Mouse (Mus musculus) liver, embryonic 11.5 days (tissue): ENCODE results near the gene Pde8b. TPM values are rescaled to one million over a fixed set of nuclear protein-coding genes. Genes with fewer than 3 reads are reported as not detected.
A peak's percentile ranks its signal among the peaks of the same experiment; 100 is the strongest.

Experiments used
- ATAC-seq: fragments of 200-750 bp; cut with Nextera tagmentation; replicated peaks from 2 replicates; pipeline ENCODE4 v1.8.0; 2017; ENCODE audit warnings: moderate number of reproducible peaks, mild to moderate bottlenecking, moderate TSS enrichment, moderate library complexity; ENCODE audit not compliant: low FRiP score
- DNase-seq: peaks from one replicate; pipeline ENCODE4 v3.0.0-alpha.2; 2017; ENCODE audit warnings: low spot score
- H3K27ac ChIP-seq: fragments of 300-500 bp; sonication (generic); 2 replicates; pipeline ENCODE4 v1.5.1; 2014; ENCODE audit warnings: mild to moderate bottlenecking, low read depth, low read length, control low read depth
- H3K27me3 ChIP-seq: fragments of 300-500 bp; sonication (generic); replicated peaks from 2 replicates; pipeline ENCODE4 v1.6.1; 2014; ENCODE audit warnings: low read length, mixed read lengths; ENCODE audit not compliant: control insufficient read depth, insufficient read depth
- H3K36me3 ChIP-seq: fragments of 300-500 bp; sonication (generic); 2 replicates; pipeline ENCODE4 v1.6.1; 2014; ENCODE audit warnings: mild to moderate bottlenecking, low read length, moderate library complexity, mixed read lengths; ENCODE audit not compliant: control insufficient read depth, insufficient read depth
- H3K4me1 ChIP-seq: fragments of 300-500 bp; sonication (generic); replicated peaks from 2 replicates; pipeline ENCODE4 v1.6.1; 2014; ENCODE audit warnings: low read length, mixed read lengths; ENCODE audit not compliant: control insufficient read depth, insufficient read depth
- H3K4me2 ChIP-seq: fragments of 300-500 bp; sonication (generic); 2 replicates; pipeline ENCODE4 v1.6.1; 2014; ENCODE audit warnings: mild to moderate bottlenecking, control low read depth, moderate library complexity
- H3K4me3 ChIP-seq: fragments of 300-500 bp; sonication (generic); 2 replicates; pipeline ENCODE4 v1.5.1; 2014; ENCODE audit warnings: low read depth, low read length, control low read depth
- H3K9ac ChIP-seq: fragments of 300-500 bp; sonication (generic); 2 replicates; pipeline ENCODE4 v1.6.1; 2014; ENCODE audit warnings: low read depth, low read length, control low read depth
- H3K9me3 ChIP-seq: fragments of 300-500 bp; sonication (generic); 2 replicates; pipeline ENCODE4 v1.6.1; 2016; ENCODE audit warnings: low read length, inconsistent platforms, mixed read lengths; ENCODE audit not compliant: control insufficient read depth
- WGBS: fragments of 180-500 bp; shearing (Covaris S2); extraction: QIAGEN DNeasy Blood & Tissue Kit; methylation state at CpG from one replicate; pipeline ENCODE4 v1.1.7; 2014; 5-methylcytosine and 5-hydroxymethylcytosine counted together
- polyA plus RNA-seq: library from polyadenylated mRNA; unstranded; fragments of >200 nt; fragmentation: Nextera tagmentation; extraction: Ambion mirVana; gene quantifications from 2 replicates; pipeline ENCODE4 v1.2.1, GENCODE M21; 2014

The Pde8b gene
- polyA plus RNA-seq, 1 experiment from 2014 or later, result 0.73 TPM

DNA sequence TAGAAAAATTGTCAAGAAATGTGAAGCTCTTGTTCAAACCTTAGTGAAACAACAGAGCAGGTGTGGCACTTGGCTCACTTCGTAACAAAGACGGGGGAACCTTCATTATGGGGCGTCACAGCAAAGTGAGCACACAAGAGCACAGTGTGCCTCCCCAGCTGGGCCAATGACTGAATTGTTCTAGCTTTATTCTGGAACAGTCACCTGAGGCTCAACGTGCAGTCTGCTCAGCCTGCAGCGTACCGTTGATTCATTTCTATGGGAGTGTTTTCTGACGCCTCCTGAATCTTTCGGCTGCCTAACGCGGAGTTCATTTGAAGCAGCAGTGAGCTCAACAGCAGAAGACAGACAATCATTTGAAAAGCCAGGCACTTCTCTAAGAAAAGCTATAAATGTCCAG, 154.3 kb downstream of the Pde8b start:
- Histone ChIP-seq H3K4me3 (no peak overlapping the region), H3K36me3 (no peaks in the 10 kb centered on the region), H3K9ac (no peak overlapping the region), H3K27me3 (0 out of 2 replicates have a peak, but pooled peaks cover 1% of the 10 kb centered on the region), H3K9me3 (no peaks in the 10 kb centered on the region), H3K27ac (no peak overlapping the region), H3K4me2 (no peak overlapping the region), H3K4me1 (no peaks in the 10 kb centered on the region)
- DNase-seq, result no peak
- ATAC-seq, result no peak
- 86% methylated on average over 10 of the region's 10 CpGs for WGBS

DNA sequence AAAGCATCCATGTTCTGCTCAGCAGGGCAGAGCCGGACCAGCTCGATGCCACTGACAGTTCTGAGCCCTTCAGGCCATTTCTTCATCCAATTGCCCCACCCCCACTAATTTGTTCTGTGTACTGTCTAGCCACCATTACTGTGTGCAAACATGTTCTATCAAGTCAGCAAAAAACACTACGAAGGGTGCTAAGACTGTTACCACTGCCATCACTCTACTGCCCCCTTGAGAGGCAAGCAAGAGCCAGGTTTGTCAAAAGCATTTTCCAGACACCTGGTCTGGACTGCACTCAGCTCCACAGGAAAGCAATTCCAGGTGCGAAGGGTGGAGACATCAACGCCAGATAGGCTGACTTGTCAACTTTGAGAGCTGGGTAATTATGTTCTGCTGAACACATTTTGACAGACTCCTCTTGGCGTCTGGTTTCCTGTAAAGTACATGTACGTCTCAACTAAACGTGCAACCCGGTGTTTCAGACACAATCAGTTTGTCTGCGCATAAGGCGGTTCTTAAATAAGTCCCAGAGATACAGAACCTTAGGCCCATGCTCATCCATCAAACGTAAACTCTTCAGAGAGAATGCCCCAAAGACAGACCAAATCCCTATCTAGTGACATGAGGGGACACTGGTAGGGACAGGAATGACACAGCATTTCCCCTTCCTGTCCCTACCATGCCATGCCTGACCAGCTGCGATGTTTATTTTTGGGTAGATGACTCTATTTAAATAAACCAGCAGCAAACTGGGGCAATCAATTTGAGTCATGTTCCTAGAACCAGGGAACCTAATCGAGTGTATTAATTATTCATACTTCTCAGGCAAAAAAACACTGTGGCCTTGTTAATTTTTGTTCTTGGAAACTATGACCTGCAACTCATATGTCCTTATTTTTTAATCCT, 158.3 kb downstream of the Pde8b start:
- no peak overlapping the region for H3K4me2 ChIP-seq
- H3K4me3 ChIP-seq, result no peak overlapping the region
- 64% methylated on average over 14 of the region's 14 CpGs for WGBS
- H3K27me3 ChIP-seq, result no peaks in the 10 kb centered on the region
- no peaks in the 10 kb centered on the region for H3K9me3 ChIP-seq
- DNase-seq (no peak), ATAC-seq (no peak)
- no peak overlapping the region for H3K27ac ChIP-seq
- H3K9ac ChIP-seq, result no peak overlapping the region
- no peaks in the 10 kb centered on the region for H3K4me1 ChIP-seq
- H3K36me3 ChIP-seq, result no peaks in the 10 kb centered on the region

DNA sequence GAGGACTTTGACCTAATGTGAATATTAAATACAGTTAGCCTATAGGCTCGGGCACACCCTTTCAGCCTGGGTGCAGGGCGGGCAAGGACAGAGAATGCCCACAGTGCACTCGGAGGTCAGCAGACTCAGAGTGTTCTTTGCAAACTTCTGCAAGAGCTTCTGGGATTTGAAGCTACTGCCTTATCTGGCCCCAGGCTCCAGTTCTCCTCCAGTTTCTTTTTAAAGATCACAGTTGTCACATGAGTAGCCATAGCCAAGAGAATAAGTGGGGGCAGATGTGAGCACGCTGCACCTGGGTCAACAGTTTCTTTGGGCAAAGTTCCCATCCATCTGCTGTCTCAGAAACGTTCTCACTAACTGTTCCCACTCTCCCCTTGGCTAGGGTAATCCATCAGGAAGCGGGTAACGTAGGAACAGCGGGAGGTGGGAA, 162.8 kb downstream of the Pde8b start:
- H3K4me2 ChIP-seq, result no peak overlapping the region
- H3K4me1 ChIP-seq, result no peaks in the 10 kb centered on the region
- no peak for DNase-seq
- no peak for ATAC-seq
- no peaks in the 10 kb centered on the region for H3K27me3 ChIP-seq
- no peak overlapping the region for H3K9ac ChIP-seq
- H3K9me3 ChIP-seq, result no peaks in the 10 kb centered on the region
- H3K4me3 ChIP-seq, result no peak overlapping the region
- 71% methylated on average over 8 of the region's 8 CpGs for WGBS
- no peaks in the 10 kb centered on the region for H3K36me3 ChIP-seq
- H3K27ac ChIP-seq, result no peak overlapping the region

DNA sequence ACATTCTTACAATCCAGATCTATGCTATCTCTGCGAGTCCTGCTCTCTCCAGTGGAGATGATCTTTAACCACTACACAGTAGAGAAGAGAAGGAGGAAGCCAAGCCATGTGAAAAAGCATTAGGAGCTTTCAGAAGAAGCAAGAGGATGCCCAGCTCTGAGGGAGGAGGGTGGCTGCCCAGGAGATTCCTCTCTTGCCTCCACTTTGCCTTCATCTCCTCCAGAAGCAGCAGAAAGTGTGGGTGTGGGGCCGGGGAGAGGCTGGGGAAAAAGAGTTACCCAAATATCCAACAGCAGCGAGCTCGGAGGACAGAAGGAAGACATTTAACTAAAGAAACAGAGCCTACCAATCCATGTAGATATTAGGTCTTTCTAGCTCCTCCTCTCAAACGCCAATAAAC, 164.1 kb downstream of the Pde8b start:
- Histone ChIP-seq H3K4me2 (no peak overlapping the region), H3K4me3 (no peak overlapping the region), H3K27ac (no peak overlapping the region), H3K9me3 (no peaks in the 10 kb centered on the region), H3K4me1 (no peaks in the 10 kb centered on the region), H3K36me3 (no peaks in the 10 kb centered on the region), H3K9ac (no peak overlapping the region), H3K27me3 (no peaks in the 10 kb centered on the region)
- DNase-seq (no peak), ATAC-seq (no peak)
- WGBS, result 78% methylated on average over 5 of the region's 5 CpGs

DNA sequence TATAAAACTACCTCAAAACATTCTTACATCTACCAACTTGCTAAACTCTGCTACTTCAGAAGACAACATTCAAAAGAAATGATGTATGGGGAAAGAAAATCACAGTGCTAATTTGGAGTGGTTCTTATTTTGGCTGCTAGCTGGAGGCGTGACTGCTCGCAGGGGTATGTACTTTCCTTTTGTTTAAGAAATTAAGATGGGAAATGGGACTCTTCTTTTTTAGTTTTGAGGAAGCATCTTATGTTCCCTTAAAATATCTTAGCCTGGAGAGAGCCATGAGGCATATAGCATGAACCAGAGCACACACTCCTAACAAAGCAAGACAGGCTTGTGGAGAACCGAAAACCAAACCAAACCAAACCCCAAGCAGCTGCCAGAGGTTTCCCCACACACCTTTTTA, 167.5 kb downstream of the Pde8b start:
- H3K4me1 ChIP-seq, result no peaks in the 10 kb centered on the region
- no peaks in the 10 kb centered on the region for H3K36me3 ChIP-seq
- H3K27ac ChIP-seq, result no peak overlapping the region
- ATAC-seq (no peak), DNase-seq (no peak)
- 73% methylated on average over 3 of the region's 3 CpGs for WGBS
- H3K9ac ChIP-seq, result no peak overlapping the region
- no peak overlapping the region for H3K4me2 ChIP-seq
- H3K9me3 ChIP-seq, result no peaks in the 10 kb centered on the region
- no peaks in the 10 kb centered on the region for H3K27me3 ChIP-seq
- H3K4me3 ChIP-seq, result no peak overlapping the region

DNA sequence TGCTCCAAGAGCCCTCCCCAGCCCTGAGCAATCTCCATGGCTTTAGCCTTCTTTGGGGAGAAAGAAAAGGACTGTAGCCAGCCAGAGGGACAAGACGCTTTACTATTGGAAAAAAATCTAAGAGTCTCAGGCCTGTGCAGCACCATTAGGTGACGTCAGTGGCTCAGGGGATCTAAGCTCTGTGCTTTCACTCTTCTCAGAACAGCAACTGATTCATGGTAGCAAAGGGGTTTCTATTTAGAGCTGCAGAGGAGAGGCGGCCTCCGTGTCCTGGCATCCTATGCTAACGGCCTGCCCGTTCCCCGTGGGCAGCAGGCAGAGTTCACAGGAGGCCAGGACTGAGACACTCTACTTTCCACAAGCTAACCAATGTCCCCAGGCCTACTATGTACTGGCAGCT, 169.1 kb downstream of the Pde8b start:
- Histone ChIP-seq H3K9me3 (no peaks in the 10 kb centered on the region), H3K4me2 (no peak overlapping the region), H3K4me1 (no peaks in the 10 kb centered on the region), H3K27ac (no peak overlapping the region), H3K36me3 (no peaks in the 10 kb centered on the region), H3K4me3 (no peak overlapping the region), H3K9ac (no peak overlapping the region), H3K27me3 (no peaks in the 10 kb centered on the region)
- no peak for ATAC-seq
- DNase-seq, result no peak
- 88% methylated on average over 7 of the region's 7 CpGs for WGBS

DNA sequence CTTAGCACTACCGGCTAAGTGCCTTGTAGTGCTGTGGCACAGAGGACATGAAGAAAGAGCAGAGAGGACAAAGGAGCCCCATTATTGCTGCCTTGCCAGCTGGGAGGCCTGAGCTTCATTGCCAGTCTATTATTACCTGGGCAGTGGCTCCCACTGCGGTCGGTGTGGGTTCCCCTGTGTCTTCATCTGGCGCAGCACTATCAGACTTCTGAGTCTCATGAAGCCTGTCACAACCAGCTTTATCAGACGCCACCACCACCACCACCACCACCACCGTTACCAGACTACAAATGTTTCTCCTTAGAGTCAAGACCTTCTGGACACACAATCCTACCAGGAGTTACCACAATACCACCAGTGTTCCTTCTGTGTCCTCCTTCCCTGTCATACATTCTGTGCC, 171.6 kb downstream of the Pde8b start:
- 47% methylated on average over 6 of the region's 6 CpGs for WGBS
- Histone ChIP-seq H3K27me3 (no peaks in the 10 kb centered on the region), H3K9ac (no peak overlapping the region), H3K4me1 (no peaks in the 10 kb centered on the region), H3K4me3 (no peak overlapping the region), H3K9me3 (no peaks in the 10 kb centered on the region), H3K36me3 (no peaks in the 10 kb centered on the region), H3K27ac (no peak overlapping the region), H3K4me2 (no peak overlapping the region)
- no peak for DNase-seq
- ATAC-seq, result 0 out of 2 replicates have a peak, but pooled peaks have one; percentile 26

DNA sequence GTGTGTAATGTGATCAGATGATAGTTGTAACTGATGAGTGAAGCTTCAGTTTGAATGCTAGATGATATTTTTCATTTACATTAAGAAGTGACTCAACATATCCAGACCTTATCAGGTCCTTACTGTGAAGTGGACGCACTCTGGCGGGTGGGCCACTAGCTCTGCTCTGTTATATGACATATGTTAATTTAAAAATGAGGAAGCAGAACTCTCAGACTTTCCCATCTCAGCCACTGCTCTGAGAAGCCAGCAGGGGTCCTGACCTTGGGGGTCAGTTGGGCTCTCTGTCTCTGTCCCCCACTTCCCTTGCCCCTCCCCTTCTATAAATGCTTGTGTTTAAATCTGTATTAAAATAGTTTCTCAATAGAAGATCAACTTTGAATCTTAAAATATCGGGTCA, 172.4 kb downstream of the Pde8b start:
- no peaks in the 10 kb centered on the region for H3K9me3 ChIP-seq
- no peak overlapping the region for H3K4me2 ChIP-seq
- H3K9ac ChIP-seq, result no peak overlapping the region
- 57% methylated on average over 3 of the region's 3 CpGs for WGBS
- DNase-seq (no peak), ATAC-seq (no peak)
- H3K36me3 ChIP-seq, result no peaks in the 10 kb centered on the region
- H3K4me1 ChIP-seq, result no peaks in the 10 kb centered on the region
- no peaks in the 10 kb centered on the region for H3K27me3 ChIP-seq
- no peak overlapping the region for H3K27ac ChIP-seq
- no peak overlapping the region for H3K4me3 ChIP-seq

DNA sequence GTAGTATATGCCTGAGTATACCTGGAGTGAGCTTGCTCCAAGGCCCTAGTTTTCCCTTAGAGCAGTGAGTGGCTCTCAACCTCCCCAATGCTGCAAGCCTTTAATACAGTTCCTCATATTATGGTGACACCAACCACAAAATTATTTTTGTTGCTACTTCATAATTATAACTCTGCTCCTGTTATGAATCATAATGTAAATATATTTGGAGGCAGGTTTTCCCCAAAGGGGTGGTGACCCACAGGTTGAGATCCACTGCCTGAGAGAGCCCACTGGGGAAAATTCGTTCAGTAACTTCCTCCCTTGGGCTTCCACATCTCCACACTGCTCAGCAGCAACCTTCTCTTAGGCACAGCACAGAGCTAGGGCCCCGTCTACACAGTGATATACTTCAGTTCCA, 174.0 kb downstream of the Pde8b start:
- ATAC-seq (no peak), DNase-seq (no peak)
- H3K27ac ChIP-seq, result no peak overlapping the region
- no peaks in the 10 kb centered on the region for H3K36me3 ChIP-seq
- H3K4me2 ChIP-seq, result no peak overlapping the region
- H3K4me1 ChIP-seq, result no peaks in the 10 kb centered on the region
- H3K4me3 ChIP-seq, result no peak overlapping the region
- H3K27me3 ChIP-seq, result no peaks in the 10 kb centered on the region
- no peaks in the 10 kb centered on the region for H3K9me3 ChIP-seq
- 54% methylated on average over 2 of the region's 2 CpGs for WGBS
- H3K9ac ChIP-seq, result no peak overlapping the region
